Mouse (Mus musculus) neural tube, embryonic 13.5 days (tissue): Measurements from ENCODE around the gene Trim56. TPM values are rescaled to one million over a fixed set of nuclear protein-coding genes. Genes with fewer than 3 reads are reported as not detected.
"Not testable (repeated sequence)": the region's sequence is repeated elsewhere in the genome, so short reads cannot be mapped to it uniquely, and the experiment has no call there.

ENCODE experiments used
- ATAC-seq: fragments of 200-750 bp; cut with Nextera tagmentation; 2 replicates; pipeline ENCODE4 v1.8.0; 2017; ENCODE audit warnings: low read depth, mild to moderate bottlenecking, moderate TSS enrichment, moderate library complexity
- H3K27ac ChIP-seq: fragments of 300-500 bp; sonication (generic); replicated peaks from 2 replicates; pipeline ENCODE4 v1.5.1; 2015; ENCODE audit warnings: moderate library complexity, mild to moderate bottlenecking, inconsistent platforms
- H3K27me3 ChIP-seq: fragments of 300-500 bp; sonication (generic); 2 replicates; pipeline ENCODE4 v1.6.1; 2015; ENCODE audit warnings: mild to moderate bottlenecking, inconsistent platforms
- H3K36me3 ChIP-seq: fragments of 300-500 bp; sonication (generic); 2 replicates; pipeline ENCODE4 v1.6.1; 2015; ENCODE audit warnings: mild to moderate bottlenecking, inconsistent platforms
- H3K4me1 ChIP-seq: fragments of 300-500 bp; sonication (generic); replicated peaks from 2 replicates; pipeline ENCODE4 v1.6.1; 2015; ENCODE audit warnings: inconsistent platforms
- H3K4me2 ChIP-seq: fragments of 300-500 bp; sonication (generic); 2 replicates; pipeline ENCODE4 v1.6.1; 2015; ENCODE audit warnings: inconsistent platforms, mild to moderate bottlenecking, moderate library complexity
- H3K4me3 ChIP-seq: fragments of 300-500 bp; sonication (generic); 2 replicates; pipeline ENCODE4 v1.5.1; 2015; ENCODE audit warnings: mild to moderate bottlenecking, inconsistent platforms
- H3K9ac ChIP-seq: fragments of 300-500 bp; sonication (generic); 2 replicates; pipeline ENCODE4 v1.6.1; 2015; ENCODE audit warnings: moderate library complexity, mild to moderate bottlenecking, inconsistent platforms
- H3K9me3 ChIP-seq: fragments of 300-500 bp; sonication (generic); 2 replicates; pipeline ENCODE4 v1.6.1; 2016; ENCODE audit warnings: inconsistent platforms
- WGBS: fragments of 180-500 bp; shearing (Covaris S2); methylation state at CpG from one replicate; pipeline ENCODE4 v1.1.7; 2015; 5-methylcytosine and 5-hydroxymethylcytosine counted together
- polyA plus RNA-seq: library from polyadenylated mRNA; unstranded; fragments of >200 nt; fragmentation: Nextera tagmentation; extraction: Ambion mirVana; gene quantifications from 2 replicates; pipeline ENCODE4 v1.2.1, GENCODE M21; 2015

Gene Trim56
- polyA plus RNA-seq, result 2.1 and 2.9 TPM in 2 replicates

DNA sequence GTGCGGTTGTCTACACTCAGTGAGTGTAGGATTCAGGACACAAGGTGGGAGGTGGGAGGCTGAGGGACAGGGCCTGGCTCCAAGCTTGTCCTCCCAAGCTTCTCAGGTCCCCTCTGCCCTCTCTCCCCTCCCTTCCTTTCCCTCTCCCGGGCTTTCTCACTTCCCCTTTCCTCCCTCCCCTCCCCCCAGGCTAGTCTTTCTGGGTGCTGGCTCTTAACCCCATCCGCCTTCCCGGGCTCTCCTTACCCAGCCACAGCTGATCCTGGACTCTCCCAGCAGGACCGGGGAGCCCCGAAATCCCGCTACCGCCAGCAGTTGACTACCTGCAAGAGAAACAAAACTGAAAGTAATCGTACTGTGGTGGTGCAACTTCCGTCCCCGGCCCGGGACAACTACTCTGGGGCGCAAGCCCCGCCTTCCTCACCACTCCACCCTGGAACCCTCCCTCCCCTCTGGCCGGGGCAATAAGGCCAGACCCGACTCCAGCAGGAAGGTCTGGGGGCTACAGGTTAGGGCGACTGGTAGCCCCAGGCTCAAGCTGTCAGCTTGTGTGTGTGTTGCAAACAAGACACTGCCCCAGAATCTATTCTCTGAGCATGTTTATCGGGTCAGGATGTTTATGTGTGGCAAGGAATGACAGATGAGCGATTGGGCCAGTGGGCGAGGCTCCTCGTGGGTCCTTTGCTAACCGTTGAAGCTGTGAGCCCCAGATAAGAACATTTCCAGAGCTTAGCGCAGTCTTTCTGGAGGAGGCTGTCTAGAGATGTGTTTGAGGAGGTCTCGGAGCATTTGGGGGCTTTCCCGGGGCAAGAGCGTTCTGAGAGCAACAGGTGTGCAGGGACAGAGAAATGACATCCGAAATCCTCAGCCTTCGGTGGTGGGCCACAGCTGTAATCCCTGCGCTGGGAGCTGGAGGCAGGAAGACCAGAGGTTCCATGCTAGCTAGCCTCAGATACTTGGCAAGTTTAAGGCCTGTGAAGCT, at the start of gene Trim56:
Gene Trim56, minus strand, starts transcription at position 344 of the 982 bp plus-strand sequence.
- Histone ChIP-seq H3K4me2 (peak within 1 kb of the TSS; percentile 58), H3K4me3 (peak within 1 kb of the TSS; percentile 42), H3K36me3 (no peaks in the 10 kb centered on the region), H3K27ac (no peak within 1 kb of the TSS), H3K9me3 (no peaks in the 10 kb centered on the region), H3K4me1 (peaks cover 17% of the 10 kb centered on the region), H3K27me3 (no peaks in the 10 kb centered on the region), H3K9ac (peak within 1 kb of the TSS; percentile 69)
- peak; percentile 59 for ATAC-seq
- WGBS, result 12% methylated on average over 29 of the region's 29 CpGs

GRCm38 (mm10) chr5:137161853-137162252, 45.8 kb upstream of the Trim56 start:
- no peak overlapping the region for H3K4me2 ChIP-seq
- H3K27me3 ChIP-seq, result no peaks in the 10 kb centered on the region
- 78% methylated on average over 4 of the region's 4 CpGs for WGBS
- no peak overlapping the region for H3K4me3 ChIP-seq
- H3K27ac ChIP-seq, result no peak overlapping the region
- no peak overlapping the region for H3K9ac ChIP-seq
- no peaks in the 10 kb centered on the region for H3K4me1 ChIP-seq
- no peak for ATAC-seq
- no peaks in the 10 kb centered on the region; the same call in 1 of the 2 replicates for H3K9me3 ChIP-seq
- no peaks in the 10 kb centered on the region for H3K36me3 ChIP-seq

- Histone ChIP-seq H3K27me3 (no peaks in the 10 kb centered on the region), H3K4me3 (no peak overlapping the region), H3K4me1 (no peaks in the 10 kb centered on the region), H3K4me2 (no peak overlapping the region), H3K27ac (no peak overlapping the region), H3K9ac (no peak overlapping the region), H3K36me3 (no peaks in the 10 kb centered on the region), H3K9me3 (no peaks in the 10 kb centered on the region; the same call in 1 of the 2 replicates)
- 30% methylated on average over 11 of the region's 11 CpGs for WGBS
- ATAC-seq, result no peak
Measured at GRCm38 (mm10) chr5:137159461-137159860, 43.5 kb upstream of the Trim56 start.

DNA sequence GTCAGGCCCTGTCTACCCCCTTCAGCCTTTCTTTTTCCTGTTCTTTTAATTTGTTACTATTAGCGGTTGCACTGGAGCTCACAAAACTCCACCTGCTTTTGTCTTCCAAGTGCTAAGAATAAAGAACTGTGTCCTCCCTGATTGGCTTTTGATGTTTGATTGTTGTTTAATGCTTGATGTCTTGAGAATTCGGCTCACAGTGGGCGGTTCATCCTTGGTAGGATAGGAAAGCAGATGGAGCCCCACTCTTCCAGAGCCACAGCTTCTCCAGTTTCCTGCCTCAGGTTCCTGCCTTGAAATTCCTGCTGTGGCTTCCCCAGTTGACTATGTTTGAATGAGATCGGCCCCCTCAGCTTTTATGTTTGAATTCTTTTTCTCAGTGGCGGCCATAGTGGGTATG, 37.3 kb upstream of the Trim56 start:
- Histone ChIP-seq H3K4me2 (no peak overlapping the region), H3K9me3 (peaks cover 27% of the 10 kb centered on the region), H3K4me1 (no peaks in the 10 kb centered on the region), H3K9ac (no peak overlapping the region), H3K27me3 (no peaks in the 10 kb centered on the region), H3K36me3 (no peaks in the 10 kb centered on the region), H3K4me3 (no peak overlapping the region), H3K27ac (no peak overlapping the region)
- ATAC-seq, result no peak
- WGBS, result 92% methylated on average over 5 of the region's 5 CpGs

- ATAC-seq, result peak; percentile 56; the same call in 1 of the 2 replicates
- H3K4me3 ChIP-seq, result no peak overlapping the region
- WGBS, result 54% methylated on average over 2 of the region's 2 CpGs
- H3K9me3 ChIP-seq, result peaks cover 27% of the 10 kb centered on the region
- no peaks in the 10 kb centered on the region for H3K27me3 ChIP-seq
- H3K9ac ChIP-seq, result no peak overlapping the region
- H3K36me3 ChIP-seq, result no peaks in the 10 kb centered on the region
- H3K4me1 ChIP-seq, result no peaks in the 10 kb centered on the region
- H3K27ac ChIP-seq, result no peak overlapping the region
- no peak overlapping the region for H3K4me2 ChIP-seq
Measured at GRCm38 (mm10) chr5:137152623-137153022, 36.6 kb upstream of the Trim56 start.

DNA sequence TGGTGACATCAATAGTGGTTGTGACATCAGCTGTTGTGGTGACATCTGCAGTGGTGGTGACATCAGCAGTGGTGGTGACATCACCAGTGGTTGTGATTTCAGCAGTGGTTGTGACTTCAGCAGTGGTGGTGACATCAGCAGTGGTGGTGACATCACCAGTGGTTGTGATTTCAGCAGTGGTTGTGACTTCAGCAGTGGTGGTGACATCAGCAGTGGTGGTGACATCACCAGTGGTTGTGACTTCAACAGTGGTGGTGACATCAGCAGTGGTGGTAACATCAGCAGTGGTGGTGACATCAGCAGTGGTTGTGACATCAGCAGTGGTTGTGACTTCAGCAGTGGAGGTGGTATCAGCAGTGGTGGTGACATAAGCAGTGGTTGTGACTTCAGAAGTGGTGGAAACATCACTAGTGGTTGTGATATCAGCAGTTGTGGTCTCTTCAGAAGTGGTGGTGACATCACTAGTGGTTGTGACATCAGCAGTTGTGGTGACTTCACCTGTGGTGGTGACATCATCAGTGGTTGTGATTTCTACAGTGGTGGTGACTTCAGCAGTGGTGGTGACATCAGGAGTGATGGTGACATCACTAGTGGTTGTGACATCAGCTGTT, 33.4 kb upstream of the Trim56 start, which contains the start of gene Muc3:
Gene Muc3, minus strand, starts transcription at position 51 of the 611 bp plus-strand sequence.
- not testable (repeated sequence) for H3K27me3 ChIP-seq, H3K4me1 ChIP-seq, H3K4me2 ChIP-seq, H3K9ac ChIP-seq, H3K4me3 ChIP-seq, ATAC-seq, H3K27ac ChIP-seq, H3K36me3 ChIP-seq
- H3K9me3 ChIP-seq, result peaks cover 27% of the 10 kb centered on the region

- Histone ChIP-seq H3K4me3 (no peak overlapping the region), H3K27ac (no peak overlapping the region), H3K9ac (no peak overlapping the region), H3K27me3 (peaks cover 4% of the 10 kb centered on the region; the same call in 1 of the 2 replicates), H3K4me2 (no peak overlapping the region), H3K36me3 (no peaks in the 10 kb centered on the region), H3K9me3 (no peaks in the 10 kb centered on the region), H3K4me1 (no peaks in the 10 kb centered on the region)
- 40% methylated on average over 3 of the region's 3 CpGs for WGBS
- no peak for ATAC-seq
Measured at GRCm38 (mm10) chr5:137140836-137141235, 24.8 kb upstream of the Trim56 start.

GRCm38 (mm10) chr5:137138977-137139376, 23.0 kb upstream of the Trim56 start:
- Histone ChIP-seq H3K4me2 (no peak overlapping the region), H3K27me3 (peaks cover 4% of the 10 kb centered on the region; the same call in 1 of the 2 replicates), H3K4me1 (no peaks in the 10 kb centered on the region), H3K27ac (no peak overlapping the region), H3K9me3 (no peaks in the 10 kb centered on the region), H3K36me3 (no peaks in the 10 kb centered on the region), H3K9ac (no peak overlapping the region), H3K4me3 (no peak overlapping the region)
- 86% methylated on average over 10 of the region's 10 CpGs for WGBS
- no peak for ATAC-seq

DNA sequence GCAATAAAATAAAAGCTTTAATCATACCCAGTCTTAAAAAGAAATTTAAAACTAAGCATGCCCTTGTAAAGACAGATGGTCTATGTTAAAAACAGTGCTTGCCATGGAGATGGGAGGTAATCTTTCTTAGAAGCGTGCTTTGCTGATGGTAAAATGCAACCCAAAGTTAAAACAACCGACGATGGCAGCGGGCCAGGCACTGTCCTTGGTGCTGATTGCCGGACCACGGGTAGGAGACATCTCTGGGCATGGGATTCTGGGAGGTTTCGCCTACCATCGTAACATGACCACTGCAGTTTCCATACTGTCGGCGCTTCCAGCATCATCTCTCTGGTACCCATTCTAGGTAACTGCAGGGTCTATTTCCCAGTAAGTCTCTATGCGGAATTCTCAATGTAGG, 18.9 kb upstream of the Trim56 start:
- no peaks in the 10 kb centered on the region for H3K27me3 ChIP-seq
- no peak for ATAC-seq
- H3K36me3 ChIP-seq, result no peaks in the 10 kb centered on the region

GRCm38 (mm10) chr5:137131490-137131889, 15.5 kb upstream of the Trim56 start:
- peak; percentile 43; the same call in 1 of the 2 replicates for ATAC-seq
- Histone ChIP-seq H3K4me1 (peaks cover 11% of the 10 kb centered on the region), H3K9ac (no peak overlapping the region), H3K36me3 (no peaks in the 10 kb centered on the region), H3K4me2 (no peak overlapping the region), H3K27me3 (no peaks in the 10 kb centered on the region), H3K9me3 (no peaks in the 10 kb centered on the region), H3K27ac (no peak overlapping the region), H3K4me3 (no peak overlapping the region)
- WGBS, result under 1% methylated on average over 3 of the region's 3 CpGs

More for the DNA sequence above, 18.9 kb upstream of the Trim56 start:
- Histone ChIP-seq H3K9ac (no peak overlapping the region), H3K4me3 (no peak overlapping the region), H3K4me2 (no peak overlapping the region), H3K27ac (no peak overlapping the region), H3K4me1 (no peaks in the 10 kb centered on the region), H3K9me3 (no peaks in the 10 kb centered on the region)
- 37% methylated on average over 11 of the region's 11 CpGs for WGBS

DNA sequence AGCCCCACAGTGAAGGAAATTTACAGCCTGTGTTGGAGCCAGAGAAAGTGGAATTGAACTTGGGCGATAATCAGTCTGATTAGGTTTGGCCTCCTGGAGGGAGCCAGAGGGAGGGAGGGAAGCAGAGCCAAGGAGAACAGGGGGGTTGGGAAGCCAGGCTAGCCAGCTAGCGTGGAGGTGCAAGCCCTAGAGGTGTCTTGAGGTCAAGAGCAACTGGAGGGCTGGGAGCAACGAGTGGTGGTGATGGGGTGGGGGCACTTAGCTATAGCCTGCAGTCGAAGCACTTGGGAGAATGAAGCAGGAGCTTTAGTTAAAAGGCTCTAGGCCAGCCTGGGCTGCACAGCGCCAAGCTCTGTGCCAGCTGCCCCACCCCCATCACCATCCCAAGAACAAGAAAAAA, 13.3 kb upstream of the Trim56 start:
- H3K4me3 ChIP-seq, result no peak overlapping the region
- H3K9me3 ChIP-seq, result no peaks in the 10 kb centered on the region
- no peak overlapping the region for H3K9ac ChIP-seq
- peak; percentile 19; the same call in 1 of the 2 replicates for ATAC-seq
- H3K4me2 ChIP-seq, result no peak overlapping the region
- peaks cover 11% of the 10 kb centered on the region for H3K4me1 ChIP-seq
- 24% methylated on average over 5 of the region's 5 CpGs for WGBS
- H3K27me3 ChIP-seq, result no peaks in the 10 kb centered on the region
- no peaks in the 10 kb centered on the region for H3K36me3 ChIP-seq
- peak overlapping the region; percentile 59 for H3K27ac ChIP-seq

DNA sequence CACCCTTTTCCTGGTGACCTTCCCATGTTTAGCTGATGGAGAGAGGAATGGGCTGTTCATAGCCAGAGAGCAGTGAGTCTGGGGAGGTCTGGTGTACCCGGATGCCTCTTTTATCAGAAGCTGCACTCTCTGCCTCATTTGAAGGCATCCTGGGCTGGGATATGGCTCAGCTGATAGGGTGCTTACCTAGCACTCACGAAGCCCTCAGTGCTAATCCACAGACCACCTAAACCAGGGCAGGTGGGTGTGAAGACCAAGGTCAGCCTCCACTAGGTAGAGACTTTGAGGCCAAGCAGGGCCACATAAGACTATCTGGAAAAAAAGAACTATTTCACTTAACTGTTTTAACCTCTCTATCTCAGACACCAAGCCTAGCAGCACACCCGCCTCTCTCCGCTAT, 7.5 kb upstream of the Trim56 start:
- peak overlapping the region; percentile 80 for H3K27ac ChIP-seq
- no peaks in the 10 kb centered on the region for H3K9me3 ChIP-seq
- WGBS, result 84% methylated on average over 4 of the region's 4 CpGs
- H3K27me3 ChIP-seq, result no peaks in the 10 kb centered on the region
- ATAC-seq, result no peak
- H3K36me3 ChIP-seq, result no peaks in the 10 kb centered on the region
- no peak overlapping the region for H3K4me2 ChIP-seq
- H3K4me3 ChIP-seq, result no peak overlapping the region
- 0 out of 2 replicates have a peak overlapping the region, but pooled peaks have one; percentile 8 for H3K9ac ChIP-seq
- peaks cover 17% of the 10 kb centered on the region for H3K4me1 ChIP-seq
